Mouse (Mus musculus) heart, adult 2 months (tissue): ENCODE data around the gene Uggt1.

Experiments
- CTCF ChIP-seq: fragments of 200-600 bp; IDR thresholded peaks from 2 replicates; pipeline ENCODE4 v1.8.1; 2022; ENCODE audit warnings: antibody characterized with exemption, mild to moderate bottlenecking, moderate library complexity
- POLR2A ChIP-seq: fragments of 200-500 bp; IDR thresholded peaks from 2 replicates; pipeline ENCODE4 v1.6.1; 2011; ENCODE audit warnings: mild to moderate bottlenecking, low read depth, low read length, control low read depth; ENCODE audit not compliant: insufficient read depth

GRCm38 (mm10) chr1:36131766-36132165 lies 112.8 kb downstream of the Uggt1 start:
- TF ChIP-seq CTCF (no peak), POLR2A (no peak)
